Mouse (Mus musculus): ENCODE results near the gene Clasp1. TPM values are rescaled to one million over a fixed set of nuclear protein-coding genes. Genes with fewer than 3 reads are reported as not detected.

Gene Clasp1
- polyA plus RNA-seq, 1 experiment, result 21.5 TPM

- no peak for TF ChIP-seq CTCF (IDR thresholded peaks at IDR 0.05; ENCODE audit: insufficient read depth, low read length)
- no peak for TF ChIP-seq POLR2A (IDR thresholded peaks at IDR 0.05; ENCODE audit: borderline replicate concordance, extremely low read depth, low read depth, low read length)
- no peak overlapping the region for H3K4me3 ChIP-seq (replicated peaks; ENCODE audit: extremely low read depth, low read depth, low read length)
- DNase-seq, result no peak
- H3K4me1 ChIP-seq (ENCODE audit: control insufficient read depth, insufficient read depth, low read length), result peaks cover 6% of the 10 kb centered on the region; the same call in 1 of the 2 replicates
- WGBS, result 84% methylated on average over 7 of the region's 7 CpGs
These were observed 55.6 kb downstream of the Clasp1 start for GRCm38 (mm10) chr1:118444420-118444819.

- WGBS, result 58% methylated on average over 3 of the region's 3 CpGs
- no peak overlapping the region for H3K4me3 ChIP-seq (replicated peaks; ENCODE audit: extremely low read depth, low read depth, low read length)
- TF ChIP-seq CTCF (IDR thresholded peaks at IDR 0.05; ENCODE audit: insufficient read depth, low read length), result no peak
- no peak for TF ChIP-seq POLR2A (IDR thresholded peaks at IDR 0.05; ENCODE audit: borderline replicate concordance, extremely low read depth, low read depth, low read length)
- peaks cover 6% of the 10 kb centered on the region; the same call in 1 of the 2 replicates for H3K4me1 ChIP-seq (ENCODE audit: control insufficient read depth, insufficient read depth, low read length)
- DNase-seq, result no peak
These were observed 56.1 kb downstream of the Clasp1 start for GRCm38 (mm10) chr1:118444988-118445387.

- TF ChIP-seq CTCF (IDR thresholded peaks at IDR 0.05; ENCODE audit: insufficient read depth, low read length) (no peak), POLR2A (IDR thresholded peaks at IDR 0.05; ENCODE audit: borderline replicate concordance, extremely low read depth, low read depth, low read length) (no peak)
- WGBS, result 80% methylated on average over 6 of the region's 6 CpGs
- DNase-seq, result no peak
- Histone ChIP-seq H3K4me1 (ENCODE audit: control insufficient read depth, insufficient read depth, low read length) (peaks cover 6% of the 10 kb centered on the region; the same call in 1 of the 2 replicates), H3K4me3 (replicated peaks; ENCODE audit: extremely low read depth, low read depth, low read length) (no peak overlapping the region)
These were observed 56.6 kb downstream of the Clasp1 start for GRCm38 (mm10) chr1:118445441-118445840.

- no peak for TF ChIP-seq CTCF (IDR thresholded peaks at IDR 0.05; ENCODE audit: insufficient read depth, low read length)
- Histone ChIP-seq H3K4me1 (ENCODE audit: control insufficient read depth, insufficient read depth, low read length) (peaks cover 6% of the 10 kb centered on the region; the same call in 1 of the 2 replicates), H3K4me3 (replicated peaks; ENCODE audit: extremely low read depth, low read depth, low read length) (no peak overlapping the region)
- 85% methylated on average over 3 of the region's 3 CpGs for WGBS
- no peak for DNase-seq
These were observed 57.1 kb downstream of the Clasp1 start for GRCm38 (mm10) chr1:118446006-118446405.

- WGBS, result 79% methylated on average over 2 of the region's 2 CpGs
These were observed 58.3 kb downstream of the Clasp1 start for GRCm38 (mm10) chr1:118447131-118447530.

GRCm38 (mm10) chr1:118448214-118448613, 59.4 kb downstream of the Clasp1 start:
- 88% methylated on average over 1 of the region's 1 CpGs for WGBS

More at GRCm38 (mm10) chr1:118447131-118447530, 58.3 kb downstream of the Clasp1 start:
- H3K4me3 ChIP-seq (replicated peaks; ENCODE audit: extremely low read depth, low read depth, low read length), result no peak overlapping the region
- peaks cover 6% of the 10 kb centered on the region; the same call in 1 of the 2 replicates for H3K4me1 ChIP-seq (ENCODE audit: control insufficient read depth, insufficient read depth, low read length)
- DNase-seq, result no peak
- TF ChIP-seq POLR2A (IDR thresholded peaks at IDR 0.05; ENCODE audit: borderline replicate concordance, extremely low read depth, low read depth, low read length), result no peak
- no peak for TF ChIP-seq CTCF (IDR thresholded peaks at IDR 0.05; ENCODE audit: insufficient read depth, low read length)

GRCm38 (mm10) chr1:118450891-118451450, 62.1 kb downstream of the Clasp1 start:
- no peak for DNase-seq
- H3K4me3 ChIP-seq (replicated peaks; ENCODE audit: extremely low read depth, low read depth, low read length), result no peak overlapping the region
- 92% methylated on average over 3 of the region's 3 CpGs for WGBS
- TF ChIP-seq POLR2A (IDR thresholded peaks at IDR 0.05; ENCODE audit: borderline replicate concordance, extremely low read depth, low read depth, low read length), result no peak
- TF ChIP-seq CTCF (IDR thresholded peaks at IDR 0.05; ENCODE audit: insufficient read depth, low read length), result no peak
- H3K4me1 ChIP-seq (ENCODE audit: control insufficient read depth, insufficient read depth, low read length), result peaks cover 6% of the 10 kb centered on the region; the same call in 1 of the 2 replicates

More at GRCm38 (mm10) chr1:118448214-118448613, 59.4 kb downstream of the Clasp1 start:
- Histone ChIP-seq H3K4me3 (replicated peaks; ENCODE audit: extremely low read depth, low read depth, low read length) (no peak overlapping the region), H3K4me1 (ENCODE audit: control insufficient read depth, insufficient read depth, low read length) (peaks cover 6% of the 10 kb centered on the region; the same call in 1 of the 2 replicates)
- TF ChIP-seq POLR2A (IDR thresholded peaks at IDR 0.05; ENCODE audit: borderline replicate concordance, extremely low read depth, low read depth, low read length), result no peak
- no peak for TF ChIP-seq CTCF (IDR thresholded peaks at IDR 0.05; ENCODE audit: insufficient read depth, low read length)
- no peak for DNase-seq

GRCm38 (mm10) chr1:118453577-118453976, 64.7 kb downstream of the Clasp1 start:
- no peak overlapping the region for H3K4me3 ChIP-seq (replicated peaks; ENCODE audit: extremely low read depth, low read depth, low read length)
- DNase-seq, result no peak
- WGBS, result 74% methylated on average over 4 of the region's 4 CpGs
- peaks cover 2% of the 10 kb centered on the region; the same call in 1 of the 2 replicates for H3K4me1 ChIP-seq (ENCODE audit: control insufficient read depth, insufficient read depth, low read length)
- TF ChIP-seq POLR2A (IDR thresholded peaks at IDR 0.05; ENCODE audit: borderline replicate concordance, extremely low read depth, low read depth, low read length) (no peak), CTCF (IDR thresholded peaks at IDR 0.05; ENCODE audit: insufficient read depth, low read length) (no peak)

GRCm38 (mm10) chr1:118454817-118455216, 66.0 kb downstream of the Clasp1 start:
- no peak for DNase-seq
- Histone ChIP-seq H3K4me1 (ENCODE audit: control insufficient read depth, insufficient read depth, low read length) (peaks cover 6% of the 10 kb centered on the region; the same call in 1 of the 2 replicates), H3K4me3 (replicated peaks; ENCODE audit: extremely low read depth, low read depth, low read length) (no peak overlapping the region)
- 83% methylated on average over 4 of the region's 4 CpGs for WGBS
- TF ChIP-seq CTCF (IDR thresholded peaks at IDR 0.05; ENCODE audit: insufficient read depth, low read length) (no peak), POLR2A (IDR thresholded peaks at IDR 0.05; ENCODE audit: borderline replicate concordance, extremely low read depth, low read depth, low read length) (no peak)

GRCm38 (mm10) chr1:118457256-118457882, 68.5 kb downstream of the Clasp1 start:
- Histone ChIP-seq H3K4me1 (ENCODE audit: control insufficient read depth, insufficient read depth, low read length) (peaks cover 6% of the 10 kb centered on the region; the same call in 1 of the 2 replicates), H3K4me3 (replicated peaks; ENCODE audit: extremely low read depth, low read depth, low read length) (no peak overlapping the region)
- TF ChIP-seq CTCF (IDR thresholded peaks at IDR 0.05; ENCODE audit: insufficient read depth, low read length), result no peak
- TF ChIP-seq POLR2A (IDR thresholded peaks at IDR 0.05; ENCODE audit: borderline replicate concordance, extremely low read depth, low read depth, low read length), result no peak
- no peak for DNase-seq
- 47% methylated on average over 11 of the region's 11 CpGs for WGBS

Data from lung, adult 2 months (tissue).